Mouse (Mus musculus): Measurements from ENCODE around the gene Thrap3.
"Not testable (repeated sequence)": the region's sequence is repeated elsewhere in the genome, so short reads cannot be mapped to it uniquely, and the experiment has no call there.

Thrap3 gene

DNA sequence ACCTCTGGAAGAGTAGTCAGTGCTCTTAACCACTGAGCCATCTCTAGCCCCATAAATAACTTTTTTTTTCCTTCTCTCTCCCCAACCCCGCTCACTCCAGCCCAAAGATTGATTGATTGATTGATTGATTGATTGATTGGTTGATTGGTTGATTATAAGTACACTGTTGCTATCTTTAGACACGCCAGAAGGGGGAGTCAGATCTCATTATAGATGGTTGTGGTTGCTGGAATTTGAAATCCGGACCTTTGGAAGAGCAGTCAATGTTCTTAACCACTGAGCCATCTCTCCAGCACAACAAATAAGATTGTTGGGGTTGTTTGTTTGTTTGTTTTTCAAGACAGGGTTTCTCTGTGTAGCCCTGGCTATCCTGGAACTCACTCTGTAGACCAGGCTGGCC lies 17.0 kb upstream of the Thrap3 start:
- DNase-seq (ENCODE audit: low spot score) = not testable (repeated sequence)

DNA sequence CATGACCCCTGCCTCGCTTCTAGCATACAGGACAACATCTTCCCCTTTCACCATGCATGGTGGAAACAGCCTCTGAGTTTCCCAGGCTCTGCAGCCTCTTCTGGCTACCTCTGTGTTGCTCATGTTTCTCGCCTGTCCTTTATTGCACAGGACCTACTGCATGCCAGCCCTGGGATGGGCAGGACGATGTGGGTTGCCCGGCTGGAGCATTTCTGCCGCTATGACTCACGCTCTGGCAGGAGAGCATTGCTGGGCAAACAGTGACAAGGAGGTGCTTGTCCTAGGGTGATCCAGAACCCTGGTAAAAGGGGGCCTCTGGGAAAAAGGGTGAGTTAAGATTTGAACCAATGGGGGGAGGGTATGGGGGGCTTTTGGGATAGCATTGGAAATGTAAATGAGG lies 15.2 kb upstream of the Thrap3 start:
- DNase-seq (ENCODE audit: low spot score) = peak; percentile 64

- DNase-seq (ENCODE audit: low spot score) = no peak
Measured at GRCm38 (mm10) chr4:126207081-126207480, 4.5 kb upstream of the Thrap3 start.

- DNase-seq (ENCODE audit: low spot score) = no peak
Measured at GRCm38 (mm10) chr4:126205386-126205785, 2.8 kb upstream of the Thrap3 start.

GRCm38 (mm10) chr4:126204661-126205230 lies 2.2 kb upstream of the Thrap3 start:
- DNase-seq (ENCODE audit: low spot score) = no peak

DNA sequence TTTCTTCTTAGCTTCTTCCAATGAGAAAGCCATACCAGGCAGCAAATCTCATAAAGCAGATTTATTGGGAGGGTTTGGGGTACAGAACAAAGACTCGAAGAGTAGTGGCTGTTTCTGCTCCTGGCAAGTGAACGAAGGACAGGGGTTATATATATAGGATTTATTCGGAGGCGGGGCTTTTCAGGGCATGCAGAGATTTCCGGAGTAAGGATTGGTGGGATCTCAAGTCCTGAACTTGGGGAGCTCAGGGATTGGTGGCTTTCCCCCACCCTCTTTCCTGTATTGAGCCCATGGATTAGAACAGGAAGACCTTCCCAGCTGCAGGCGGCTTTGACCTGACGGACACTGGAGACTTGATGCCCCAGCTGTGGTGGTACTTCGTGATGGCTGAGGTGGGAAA lies 1.5 kb upstream of the Thrap3 start:
- no peak for DNase-seq (ENCODE audit: low spot score)

DNA sequence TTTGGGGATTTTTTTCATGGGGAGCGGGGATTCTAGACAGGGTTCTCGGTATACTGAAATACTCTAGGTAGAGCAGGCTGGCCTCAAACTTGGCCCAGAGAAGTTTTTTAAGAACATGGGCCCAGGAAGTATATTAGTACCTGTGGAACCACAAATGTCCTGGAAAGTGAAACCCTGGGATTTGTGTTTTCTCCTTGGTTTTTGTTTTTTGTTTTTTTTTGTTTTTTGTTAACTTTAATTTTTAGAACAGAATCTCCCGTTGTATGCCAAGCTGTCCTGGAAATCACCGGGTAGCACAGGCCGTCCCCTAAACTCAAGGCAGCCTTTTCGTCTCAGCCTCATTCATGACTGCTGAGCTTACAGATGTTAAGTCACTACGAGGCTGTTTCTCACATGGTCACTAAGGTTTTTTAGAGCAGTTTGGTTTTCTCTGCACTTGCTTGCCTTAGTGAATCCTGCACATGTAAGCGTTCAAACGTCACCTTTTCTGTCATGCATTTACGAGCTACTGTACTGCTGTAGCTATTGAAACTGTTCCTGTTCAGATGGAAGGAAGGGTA lies 856 bp upstream of the Thrap3 start:
- no peak for DNase-seq (ENCODE audit: low spot score)

GRCm38 (mm10) chr4:126201514-126202302 lies 852 bp downstream of the Thrap3 start:
- peak; percentile 42 for DNase-seq (ENCODE audit: low spot score)

- DNase-seq (ENCODE audit: low spot score) = no peak
Measured at GRCm38 (mm10) chr4:126200656-126201055, 1.9 kb downstream of the Thrap3 start.

GRCm38 (mm10) chr4:126200036-126200435 lies 2.5 kb downstream of the Thrap3 start:
- DNase-seq (ENCODE audit: low spot score) = no peak

DNA sequence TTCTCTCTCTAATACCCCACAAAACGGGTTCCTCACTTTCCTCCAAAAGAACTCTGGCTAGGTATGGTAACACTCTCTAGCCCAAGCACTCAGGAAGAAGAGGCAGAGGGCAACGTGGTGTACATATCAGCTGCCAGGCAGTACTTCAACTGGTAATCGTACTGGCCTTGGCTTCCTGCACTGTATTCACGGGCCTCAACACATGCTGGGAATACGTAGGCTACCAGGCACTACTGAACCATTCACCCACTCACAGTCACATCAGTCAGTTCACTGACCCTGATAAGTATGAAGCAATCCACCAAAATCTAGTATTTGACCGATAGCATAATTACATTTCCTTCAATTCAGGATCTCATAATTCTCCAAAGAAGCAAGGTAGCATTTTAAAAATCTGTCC lies 3.0 kb downstream of the Thrap3 start:
- no peak for DNase-seq (ENCODE audit: low spot score)

DNA sequence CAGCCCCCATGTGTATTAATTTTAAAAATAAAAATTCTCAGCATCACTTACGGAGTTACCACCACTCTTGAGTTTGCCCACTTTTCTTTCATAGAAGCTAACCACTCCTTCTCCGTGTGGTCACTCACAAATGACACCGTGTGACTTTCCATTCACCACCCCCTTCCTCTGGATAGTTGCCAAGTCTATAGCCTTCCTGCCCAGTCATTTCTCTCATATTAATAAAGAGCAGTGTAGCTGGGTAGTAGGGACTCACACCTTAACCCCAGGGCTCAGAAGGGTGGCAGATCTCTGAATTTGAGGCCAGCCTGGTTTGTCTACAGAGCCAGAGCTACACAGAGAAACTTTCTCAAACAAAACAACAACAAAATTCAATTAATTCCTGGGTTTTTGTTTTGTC lies 5.1 kb downstream of the Thrap3 start:
- DNase-seq (ENCODE audit: low spot score) = peak; percentile 61

- no peak for DNase-seq (ENCODE audit: low spot score)
Measured at GRCm38 (mm10) chr4:126194916-126195315, 7.6 kb downstream of the Thrap3 start.

DNA sequence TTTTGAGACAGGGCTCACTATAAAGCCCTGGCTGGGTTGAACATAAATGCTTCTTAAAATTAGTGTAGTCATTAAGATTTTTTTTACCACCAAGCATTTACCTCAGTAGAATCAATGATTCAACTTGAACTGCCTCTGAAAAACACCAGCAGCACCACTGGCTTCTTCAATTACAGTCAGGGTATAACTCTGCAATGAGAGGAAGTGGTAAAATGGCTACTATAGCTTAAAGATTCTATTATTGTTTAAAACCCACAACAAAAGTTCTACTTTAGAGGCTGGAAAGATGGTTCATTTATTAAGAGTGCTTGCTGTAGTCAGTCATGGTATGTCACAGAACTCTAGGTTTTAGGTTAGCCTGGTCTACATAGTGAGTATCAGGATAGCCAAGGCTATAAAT lies 8.3 kb downstream of the Thrap3 start:
- no peak for DNase-seq (ENCODE audit: low spot score)

GRCm38 (mm10) chr4:126190636-126191035 lies 11.9 kb downstream of the Thrap3 start:
- no peak for DNase-seq (ENCODE audit: low spot score)

GRCm38 (mm10) chr4:126187096-126187495 lies 15.5 kb downstream of the Thrap3 start:
- no peak for DNase-seq (ENCODE audit: low spot score)

DNA sequence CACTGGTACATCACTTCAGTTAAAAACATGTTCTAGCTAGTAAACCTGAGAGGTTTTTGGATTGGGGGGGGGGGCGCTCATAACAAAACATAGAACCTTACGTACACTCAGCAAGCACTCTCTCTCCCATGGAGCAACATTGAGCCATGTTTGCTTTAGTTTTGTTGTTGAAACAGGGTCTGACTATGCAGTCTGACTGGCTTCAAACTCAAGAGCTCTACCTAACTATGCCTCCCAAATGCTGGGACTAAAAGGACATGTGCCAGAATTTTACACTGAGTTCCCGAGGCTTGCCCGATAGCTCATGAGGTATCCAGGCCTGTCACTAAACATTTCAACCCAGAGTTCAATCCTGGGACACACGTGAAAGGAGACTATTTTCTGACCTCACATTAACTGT lies 19.5 kb downstream of the Thrap3 start:
- DNase-seq (ENCODE audit: low spot score) = no peak

GRCm38 (mm10) chr4:126181170-126181957 lies 21.2 kb downstream of the Thrap3 start:
- DNase-seq (ENCODE audit: low spot score) = peak; percentile 70

GRCm38 (mm10) chr4:126175980-126176379 lies 26.6 kb downstream of the Thrap3 start:
- DNase-seq (ENCODE audit: low spot score) = not testable (repeated sequence)

GRCm38 (mm10) chr4:126173800-126174199 lies 28.8 kb downstream of the Thrap3 start:
- DNase-seq (ENCODE audit: low spot score) = no peak

- DNase-seq (ENCODE audit: low spot score) = not testable (repeated sequence)
Measured at GRCm38 (mm10) chr4:126170737-126171136, 31.8 kb downstream of the Thrap3 start.

DNA sequence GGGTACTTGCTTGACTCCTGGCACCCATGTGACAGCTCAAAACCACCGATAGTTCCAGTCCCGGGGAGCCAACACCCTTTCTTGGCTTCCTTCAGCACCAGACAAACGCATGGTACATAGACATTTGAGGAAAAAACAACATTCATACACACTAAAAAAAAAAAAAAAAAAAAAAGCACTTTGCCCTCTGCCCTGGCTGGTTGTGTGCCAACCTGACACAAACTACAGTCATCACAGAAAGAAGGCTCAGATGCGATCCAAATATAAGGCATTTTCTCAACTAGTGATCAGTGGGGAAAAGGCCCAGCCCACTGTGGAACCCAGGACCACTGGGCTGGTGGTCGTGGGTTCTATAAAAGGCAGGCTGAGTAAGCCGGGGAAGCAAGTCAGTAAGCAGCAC lies 33.7 kb downstream of the Thrap3 start:
- no peak for DNase-seq (ENCODE audit: low spot score)

DNA sequence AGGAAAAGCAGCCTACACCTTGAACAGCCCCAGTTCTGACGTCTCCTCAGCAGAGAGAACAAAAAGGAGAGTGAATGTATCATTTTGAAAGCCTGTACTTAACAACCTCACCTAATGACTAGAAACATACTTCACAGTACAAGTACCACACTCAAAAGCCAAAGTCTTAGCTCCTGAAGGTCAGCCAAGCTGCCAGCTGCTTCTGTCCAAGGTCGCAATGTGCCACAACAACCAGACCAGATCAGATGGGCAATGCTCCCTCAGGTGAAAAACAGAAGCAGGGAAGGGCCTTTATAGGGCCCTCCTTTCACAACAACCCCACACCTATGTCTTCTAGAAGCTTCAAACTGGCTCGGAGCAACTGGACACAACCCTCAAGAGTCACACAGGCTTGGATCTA lies 36.5 kb downstream of the Thrap3 start:
- peak; percentile 76 for DNase-seq (ENCODE audit: low spot score)
